Mouse (Mus musculus) kidney, adult 8-10 months (tissue): ENCODE data around the gene Snx20.

Experiments used
- DNase-seq, 2 experiments: peaks; one replicate each; pipeline ENCODE4 v3.0.0; 2022

Gene Snx20

DNA sequence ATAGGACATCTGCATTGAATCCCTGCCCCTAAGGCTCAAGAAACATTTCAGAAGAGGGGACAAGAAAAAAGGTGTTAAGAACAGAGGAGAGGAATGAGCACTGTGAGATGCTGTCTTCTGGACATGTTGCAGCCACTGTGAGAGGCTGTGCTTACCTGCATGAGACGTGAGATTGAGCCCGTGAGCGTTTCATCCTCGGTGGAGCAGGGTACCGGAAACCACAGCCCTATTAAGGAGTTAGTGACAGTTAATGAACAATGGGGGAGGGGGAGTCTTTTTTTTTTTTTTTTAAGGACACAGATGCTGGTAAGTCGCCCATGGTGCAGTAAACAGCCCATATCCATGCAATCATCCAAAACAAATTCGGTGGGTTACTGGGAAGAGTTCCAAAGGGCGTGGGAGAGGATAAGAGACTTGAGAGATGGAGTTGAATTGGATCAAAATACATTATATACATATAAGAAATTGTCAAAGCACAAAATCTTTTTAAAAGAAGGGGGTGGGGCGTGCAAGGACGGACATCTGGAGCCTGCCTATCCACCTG, 32.4 kb downstream of the Snx20 start:
- no peak for DNase-seq

DNA sequence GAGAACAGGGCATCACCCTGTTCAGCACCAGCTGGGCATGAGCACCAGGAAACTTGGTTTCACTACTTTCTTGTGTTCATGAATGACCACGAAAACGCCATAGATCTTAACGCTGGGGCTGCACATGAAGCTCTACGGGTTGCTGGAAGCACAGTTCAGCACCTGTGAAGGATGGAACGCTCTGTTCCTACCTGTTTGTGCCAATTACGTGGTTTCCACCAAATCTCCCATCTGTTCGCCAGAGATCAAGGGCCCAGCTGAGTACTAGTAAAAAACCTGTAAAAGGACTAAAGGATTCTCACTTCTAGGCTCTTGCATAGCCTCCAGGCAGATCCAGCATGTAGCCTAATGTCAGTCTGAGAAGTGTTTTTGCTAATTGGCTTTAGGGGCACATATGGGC, 36.4 kb downstream of the Snx20 start:
- no peak for DNase-seq

GRCm38 (mm10) chr8:88598578-88598977, 37.4 kb downstream of the Snx20 start:
- no peak for DNase-seq

- no peak for DNase-seq
These were observed 39.9 kb downstream of the Snx20 start for GRCm38 (mm10) chr8:88596042-88596441.

DNA sequence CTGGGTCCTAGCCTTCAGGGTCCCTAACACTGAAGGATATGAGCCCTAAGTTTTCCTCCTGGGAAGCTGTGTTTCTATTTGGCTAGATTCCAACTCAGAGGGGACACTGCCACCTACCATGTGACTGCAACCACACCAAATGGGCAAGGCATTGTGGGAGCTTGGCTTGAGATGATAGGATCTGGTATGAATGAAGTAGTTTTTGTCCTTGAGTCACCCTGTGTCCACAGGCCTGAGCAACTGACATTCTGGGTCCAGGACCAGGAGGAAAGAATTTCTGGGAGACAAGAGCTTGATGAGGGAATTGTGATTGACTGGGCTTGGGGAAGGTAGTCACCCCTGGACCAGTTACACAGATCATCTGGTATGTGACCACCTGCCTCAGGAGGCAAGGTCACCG, 42.0 kb downstream of the Snx20 start:
- DNase-seq: no peak

GRCm38 (mm10) chr8:88590226-88590625, 45.7 kb downstream of the Snx20 start:
- no peak for DNase-seq

DNA sequence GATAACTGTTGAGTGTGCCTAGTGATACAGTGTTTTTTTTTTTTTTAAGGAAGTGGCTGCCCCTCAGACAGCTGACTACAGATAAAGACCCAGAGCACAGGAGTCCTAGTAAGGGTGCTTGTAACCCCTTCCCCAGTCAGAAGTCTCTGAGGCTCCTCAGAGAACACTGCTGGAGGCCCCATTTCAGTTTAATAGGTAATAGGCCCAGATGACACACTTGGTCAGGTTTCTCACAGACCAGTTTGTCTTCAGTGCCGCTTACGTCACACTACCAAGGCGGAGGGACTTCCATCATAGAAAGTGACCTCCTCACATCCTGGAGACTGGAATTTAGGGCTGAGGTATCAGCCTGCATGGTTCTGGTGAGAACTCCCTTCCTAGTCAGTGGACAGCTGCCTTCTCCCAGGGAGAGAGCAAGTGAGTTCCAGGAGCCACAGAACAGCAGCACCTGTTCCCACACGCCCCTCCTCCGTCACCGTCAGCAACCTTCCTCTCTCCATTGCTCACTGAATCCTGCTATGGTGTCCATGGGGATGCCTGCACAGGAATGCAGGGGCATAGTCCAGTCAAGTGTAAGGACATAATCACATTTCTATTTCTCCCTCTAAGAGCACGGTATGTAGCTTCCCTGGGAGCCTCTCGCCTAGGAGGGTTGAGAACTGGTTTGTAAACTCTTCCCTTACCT, 47.6 kb downstream of the Snx20 start:
- no peak for DNase-seq

GRCm38 (mm10) chr8:88583863-88584262, 52.1 kb downstream of the Snx20 start:
- DNase-seq: no peak

GRCm38 (mm10) chr8:88580785-88581184, 55.1 kb downstream of the Snx20 start:
- DNase-seq: no peak

GRCm38 (mm10) chr8:88579668-88580330, 56.1 kb downstream of the Snx20 start:
- no peak for DNase-seq

- peak; percentile 53 to 62 for DNase-seq
These were observed 56.7 kb downstream of the Snx20 start for GRCm38 (mm10) chr8:88579246-88579645.

- no peak for DNase-seq
These were observed 57.3 kb downstream of the Snx20 start for GRCm38 (mm10) chr8:88578413-88579175.

- no peak for DNase-seq
These were observed 58.3 kb downstream of the Snx20 start for GRCm38 (mm10) chr8:88577666-88578065.
